Mouse (Mus musculus): ENCODE data around the gene Adipor2.

GRCm38 (mm10) chr6:119313096-119313495 is 104.4 kb downstream of the Adipor2 start:
- TF ChIP-seq CTCF (IDR thresholded peaks at IDR 0.05; ENCODE audit: borderline replicate concordance, insufficient read depth, low read depth, low read length) (no peak), POLR2A (IDR thresholded peaks at IDR 0.05; ENCODE audit: borderline replicate concordance, insufficient read depth, low read length) (no peak)
